Mouse (Mus musculus) liver, embryonic 13.5 days (tissue): ENCODE data around the gene Igf2bp2. TPM values are rescaled to one million over a fixed set of nuclear protein-coding genes. Genes with fewer than 3 reads are reported as not detected.

Experiments used
- ATAC-seq: fragments of 200-750 bp; cut with Nextera tagmentation; 2 replicates; pipeline ENCODE4 v1.8.0; 2017; ENCODE audit warnings: low read depth, mild to moderate bottlenecking, moderate number of reproducible peaks, moderate library complexity
- DNase-seq: peaks from one replicate; pipeline ENCODE4 v3.0.0; 2022
- H3K27ac ChIP-seq: fragments of 300-500 bp; sonication (generic); 2 replicates; pipeline ENCODE4 v1.5.1; 2015; ENCODE audit warnings: moderate library complexity, mild to moderate bottlenecking, inconsistent platforms
- H3K27me3 ChIP-seq: fragments of 300-500 bp; sonication (generic); 2 replicates; pipeline ENCODE4 v1.6.1; 2015; ENCODE audit warnings: mild to moderate bottlenecking, inconsistent platforms
- H3K36me3 ChIP-seq: fragments of 300-500 bp; sonication (generic); 2 replicates; pipeline ENCODE4 v1.6.1; 2015; ENCODE audit warnings: mild to moderate bottlenecking, inconsistent platforms
- H3K4me1 ChIP-seq: fragments of 300-500 bp; sonication (generic); replicated peaks from 2 replicates; pipeline ENCODE4 v1.6.1; 2015; ENCODE audit warnings: inconsistent platforms
- H3K4me2 ChIP-seq: fragments of 300-500 bp; sonication (generic); 2 replicates; pipeline ENCODE4 v1.6.1; 2015; ENCODE audit warnings: inconsistent platforms, mild to moderate bottlenecking, moderate library complexity
- H3K4me3 ChIP-seq: fragments of 300-500 bp; sonication (generic); replicated peaks from 2 replicates; pipeline ENCODE4 v1.5.1; 2015; ENCODE audit warnings: mild to moderate bottlenecking, inconsistent platforms
- H3K9ac ChIP-seq: fragments of 300-500 bp; sonication (generic); 2 replicates; pipeline ENCODE4 v1.6.1; 2015; ENCODE audit warnings: mild to moderate bottlenecking, inconsistent platforms
- H3K9me3 ChIP-seq: fragments of 300-500 bp; sonication (generic); replicated peaks from 2 replicates; pipeline ENCODE4 v1.6.1; 2016; ENCODE audit warnings: inconsistent platforms
- WGBS: fragments of 180-500 bp; shearing (Covaris S2); methylation state at CpG from one replicate; pipeline ENCODE4 v1.1.7; 2015; ENCODE audit not compliant: insufficient replicate concordance; 5-methylcytosine and 5-hydroxymethylcytosine counted together
- polyA plus RNA-seq: library from polyadenylated mRNA; unstranded; fragments of >200 nt; fragmentation: Nextera tagmentation; extraction: Ambion mirVana; gene quantifications from 2 replicates; pipeline ENCODE4 v1.2.1, GENCODE M21; 2015

The Igf2bp2 gene
- polyA plus RNA-seq, 1 experiment from 2014 or later: 12.1 TPM

DNA sequence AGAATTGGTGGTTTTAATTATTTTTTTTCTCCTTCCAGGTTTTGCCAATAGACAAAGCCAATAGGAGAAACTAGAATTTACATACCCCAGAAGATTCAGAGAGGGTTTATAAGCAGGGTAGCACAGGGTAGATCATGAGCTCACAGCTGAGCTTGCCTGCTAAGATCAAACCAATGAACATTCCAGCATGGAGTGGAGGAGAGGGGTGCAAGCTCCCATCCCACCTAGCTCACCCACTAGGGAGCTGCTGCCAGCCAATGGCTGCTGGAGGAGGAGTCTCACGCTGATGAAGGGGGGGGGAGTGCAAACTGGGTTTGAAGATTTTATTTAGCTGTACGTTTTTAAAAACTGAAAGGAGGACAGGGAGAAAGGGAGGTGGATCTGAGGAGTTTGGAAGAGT is 14.0 kb downstream of the Igf2bp2 start:
- Histone ChIP-seq H3K9me3 (no peaks in the 10 kb centered on the region), H3K4me2 (no peak overlapping the region), H3K27me3 (no peaks in the 10 kb centered on the region), H3K27ac (no peak overlapping the region), H3K9ac (no peak overlapping the region), H3K4me3 (no peak overlapping the region), H3K4me1 (peaks cover 12% of the 10 kb centered on the region; the same call in 1 of the 2 replicates), H3K36me3 (no peaks in the 10 kb centered on the region)
- no peak for ATAC-seq
- 60% methylated on average over 2 of the region's 2 CpGs for WGBS
- no peak for DNase-seq

DNA sequence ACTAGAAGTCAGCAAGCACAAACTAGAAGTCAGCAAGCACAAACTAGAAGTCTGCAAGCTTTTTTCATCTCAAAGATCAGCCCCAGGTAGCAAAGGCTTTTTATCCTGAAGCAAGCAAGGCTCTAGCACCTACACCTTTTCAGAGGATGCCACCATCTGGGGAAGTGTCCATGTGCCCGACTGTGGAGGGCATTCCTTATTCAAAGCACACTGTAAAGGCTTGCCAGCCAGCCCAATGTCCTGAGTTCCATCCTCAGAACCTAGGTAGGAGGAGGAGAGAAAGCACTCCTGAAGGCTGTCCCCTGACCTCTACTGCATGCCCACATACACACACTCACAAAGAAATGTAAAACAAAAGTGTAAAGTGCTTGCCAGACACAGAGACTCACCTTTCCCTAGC is 16.0 kb downstream of the Igf2bp2 start:
- 38% methylated on average over 1 of the region's 1 CpGs for WGBS

DNA sequence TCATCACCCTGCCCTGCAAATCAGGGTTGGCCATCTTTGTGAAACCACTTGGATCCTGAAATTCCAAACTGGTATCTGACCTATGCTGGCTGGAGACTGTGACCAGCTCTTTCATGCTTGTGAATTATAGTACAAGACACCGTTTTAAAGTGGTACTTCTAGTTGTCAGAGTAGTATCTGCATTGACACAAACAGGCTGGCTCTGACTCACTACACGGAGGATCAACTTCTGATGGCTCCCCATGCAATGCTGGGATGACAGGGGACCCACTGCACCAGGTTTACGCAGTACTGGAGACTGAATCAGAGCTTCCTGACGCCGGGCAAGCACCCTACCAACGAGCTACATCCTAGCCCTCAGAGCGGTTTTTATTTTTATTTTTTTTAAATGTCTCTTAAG is 17.0 kb downstream of the Igf2bp2 start:
- 69% methylated on average over 7 of the region's 7 CpGs for WGBS
- H3K36me3 ChIP-seq: no peaks in the 10 kb centered on the region
- no peak overlapping the region for H3K4me2 ChIP-seq
- ATAC-seq (no peak), DNase-seq (no peak)
- no peak overlapping the region for H3K4me3 ChIP-seq
- H3K27ac ChIP-seq: no peak overlapping the region
- H3K9me3 ChIP-seq: no peaks in the 10 kb centered on the region
- no peak overlapping the region for H3K9ac ChIP-seq
- H3K4me1 ChIP-seq: peaks cover 8% of the 10 kb centered on the region; the same call in 1 of the 2 replicates
- no peaks in the 10 kb centered on the region for H3K27me3 ChIP-seq

More for the DNA sequence above, 16.0 kb downstream of the Igf2bp2 start:
- Histone ChIP-seq H3K9ac (no peak overlapping the region), H3K27ac (no peak overlapping the region), H3K4me1 (peaks cover 10% of the 10 kb centered on the region; the same call in 1 of the 2 replicates), H3K27me3 (no peaks in the 10 kb centered on the region), H3K36me3 (no peaks in the 10 kb centered on the region), H3K4me2 (no peak overlapping the region), H3K9me3 (no peaks in the 10 kb centered on the region), H3K4me3 (no peak overlapping the region)
- DNase-seq (no peak), ATAC-seq (no peak)

DNA sequence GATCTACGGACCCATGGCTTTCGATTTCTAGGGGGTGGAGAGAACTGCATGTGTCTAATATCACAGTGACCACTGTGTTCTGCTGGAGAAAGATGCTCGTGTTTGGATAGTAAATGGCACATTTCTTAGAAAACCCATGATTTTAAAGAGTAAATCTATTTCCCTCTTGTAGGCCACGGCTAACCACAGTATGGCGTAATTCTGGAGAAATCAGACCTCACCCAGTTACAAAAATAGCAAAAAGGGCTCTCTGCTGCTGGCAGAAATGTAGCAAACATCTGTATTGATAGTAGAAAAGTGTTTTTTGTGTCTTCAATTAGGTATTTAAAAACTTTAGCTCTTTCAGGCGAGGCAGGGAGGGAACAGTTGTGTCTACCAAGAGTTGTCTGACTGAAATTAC is 18.6 kb downstream of the Igf2bp2 start:
- Histone ChIP-seq H3K4me1 (no peaks in the 10 kb centered on the region; the same call in 1 of the 2 replicates), H3K4me2 (no peak overlapping the region), H3K9me3 (no peaks in the 10 kb centered on the region), H3K4me3 (no peak overlapping the region), H3K27ac (no peak overlapping the region), H3K36me3 (no peaks in the 10 kb centered on the region), H3K9ac (no peak overlapping the region), H3K27me3 (no peaks in the 10 kb centered on the region)
- WGBS: 60% methylated on average over 6 of the region's 6 CpGs
- ATAC-seq: no peak
- no peak for DNase-seq

DNA sequence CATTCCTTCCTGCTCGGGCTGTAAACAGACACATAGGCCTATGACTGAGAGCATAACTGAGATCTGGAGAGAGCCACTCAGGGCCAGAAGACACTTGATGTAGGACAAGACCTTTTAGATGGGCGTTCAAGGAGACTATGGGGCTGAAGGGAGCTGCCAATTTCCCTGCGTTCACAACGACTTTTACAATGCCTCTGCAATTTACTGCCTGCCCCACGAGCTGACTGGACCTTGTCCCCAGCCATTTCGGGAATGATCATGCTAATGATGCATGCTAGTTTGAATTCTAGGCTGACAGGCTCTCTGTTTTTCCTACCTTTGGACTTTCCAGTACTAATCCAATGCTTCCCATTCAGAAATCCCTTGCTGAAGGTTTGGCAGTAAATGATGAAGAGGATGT is 22.2 kb downstream of the Igf2bp2 start:
- 62% methylated on average over 6 of the region's 6 CpGs for WGBS
- no peak overlapping the region for H3K4me2 ChIP-seq
- DNase-seq: no peak

DNA sequence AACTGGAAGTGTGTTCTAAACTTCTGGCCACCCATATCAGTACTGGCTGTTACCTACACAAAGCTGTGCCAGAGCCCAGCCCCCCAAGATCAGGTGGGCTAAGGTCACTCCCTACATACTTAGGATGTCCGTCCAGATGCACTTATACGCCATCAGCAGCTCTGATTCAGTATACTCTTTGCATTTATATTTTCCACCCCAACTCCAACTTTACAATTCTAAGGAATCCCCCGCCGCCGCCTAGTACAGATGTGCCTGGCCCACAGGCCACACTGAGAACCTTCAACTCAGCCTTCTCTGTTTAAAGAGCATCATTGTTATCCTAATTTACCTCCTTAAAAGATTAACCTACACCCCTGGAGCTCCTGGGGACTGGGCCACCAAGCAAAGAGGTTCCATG is 23.3 kb downstream of the Igf2bp2 start:
- ATAC-seq: no peak

More for the DNA sequence above, 22.2 kb downstream of the Igf2bp2 start:
- H3K27me3 ChIP-seq: no peaks in the 10 kb centered on the region
- H3K4me1 ChIP-seq: no peaks in the 10 kb centered on the region; the same call in 1 of the 2 replicates
- H3K9ac ChIP-seq: no peak overlapping the region
- no peaks in the 10 kb centered on the region for H3K36me3 ChIP-seq
- no peak overlapping the region for H3K4me3 ChIP-seq
- no peak for ATAC-seq
- no peaks in the 10 kb centered on the region for H3K9me3 ChIP-seq
- H3K27ac ChIP-seq: no peak overlapping the region

DNA sequence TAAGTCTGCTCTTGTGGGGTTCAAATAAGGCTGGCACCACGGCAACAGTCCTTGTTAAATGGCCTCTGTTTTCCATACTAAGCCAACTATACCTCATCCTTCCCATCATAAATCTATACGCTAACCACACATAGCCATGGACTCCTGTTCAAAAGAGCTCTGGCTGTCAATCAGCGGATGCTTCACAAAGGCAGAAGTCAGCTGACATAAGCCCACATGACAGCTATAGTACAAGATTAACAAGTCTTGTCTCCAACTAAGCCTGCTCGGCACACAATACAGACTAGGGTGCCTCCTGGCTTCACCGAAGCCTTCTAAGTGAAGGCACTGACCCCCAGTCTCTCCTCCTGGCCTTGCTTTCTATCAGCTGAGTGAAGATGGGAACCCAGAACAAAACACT is 26.9 kb downstream of the Igf2bp2 start:
- H3K9ac ChIP-seq: no peak overlapping the region
- H3K36me3 ChIP-seq: no peaks in the 10 kb centered on the region
- DNase-seq: no peak
- no peak overlapping the region for H3K4me3 ChIP-seq
- H3K9me3 ChIP-seq: no peaks in the 10 kb centered on the region
- 76% methylated on average over 5 of the region's 5 CpGs for WGBS
- no peak for ATAC-seq
- H3K27me3 ChIP-seq: no peaks in the 10 kb centered on the region
- no peaks in the 10 kb centered on the region for H3K4me1 ChIP-seq
- H3K4me2 ChIP-seq: no peak overlapping the region
- no peak overlapping the region for H3K27ac ChIP-seq

More for the DNA sequence above, 23.3 kb downstream of the Igf2bp2 start:
- H3K4me1 ChIP-seq: no peaks in the 10 kb centered on the region; the same call in 1 of the 2 replicates
- no peak for DNase-seq
- H3K4me3 ChIP-seq: no peak overlapping the region
- no peaks in the 10 kb centered on the region for H3K27me3 ChIP-seq
- H3K9ac ChIP-seq: no peak overlapping the region
- no peak overlapping the region for H3K27ac ChIP-seq
- no peaks in the 10 kb centered on the region for H3K9me3 ChIP-seq
- WGBS: 75% methylated on average over 5 of the region's 5 CpGs
- H3K36me3 ChIP-seq: no peaks in the 10 kb centered on the region
- H3K4me2 ChIP-seq: no peak overlapping the region

DNA sequence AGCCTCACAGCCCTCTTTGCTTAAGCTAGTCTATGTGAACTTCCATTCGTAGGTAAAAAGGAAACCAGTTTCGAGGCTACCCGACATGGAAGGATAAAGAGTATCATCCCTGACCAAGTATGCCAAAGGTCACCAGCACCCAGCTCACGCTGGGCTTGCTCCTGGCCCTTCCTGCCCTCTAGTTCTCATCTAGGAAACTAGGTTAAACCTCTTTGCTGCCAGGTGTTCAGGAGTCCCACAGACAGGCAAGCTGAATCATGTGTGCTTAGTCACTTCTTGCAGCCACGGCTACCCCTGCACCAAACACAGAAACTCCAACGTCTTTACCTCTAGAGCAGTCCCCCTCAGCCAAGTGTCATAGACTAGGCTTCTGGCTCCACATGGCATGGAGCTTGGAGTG is 31.8 kb downstream of the Igf2bp2 start:
- WGBS: 47% methylated on average over 6 of the region's 6 CpGs
- no peak overlapping the region for H3K27ac ChIP-seq

DNA sequence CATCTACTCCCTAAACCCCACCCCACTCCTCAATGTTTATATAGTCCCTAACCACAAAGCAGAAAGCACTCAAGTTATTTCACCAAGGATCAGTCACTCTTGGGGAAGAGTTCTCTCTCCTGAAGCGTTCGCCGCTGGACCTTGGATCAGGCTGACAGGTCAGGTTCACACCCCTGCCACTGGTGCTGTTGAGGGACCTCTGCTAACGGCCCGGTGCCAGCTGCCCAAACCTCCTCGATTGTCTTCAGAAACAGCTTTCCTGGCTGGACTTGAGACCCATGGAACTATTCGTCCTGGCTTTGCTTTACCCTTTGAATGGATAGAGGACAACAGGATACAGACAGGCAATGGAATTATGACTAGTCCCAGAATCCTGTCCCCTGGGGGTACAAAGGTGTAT is 33.6 kb downstream of the Igf2bp2 start:
- no peaks in the 10 kb centered on the region; the same call in 1 of the 2 replicates for H3K9me3 ChIP-seq
- WGBS: 75% methylated on average over 7 of the region's 7 CpGs
- no peak overlapping the region for H3K4me2 ChIP-seq
- H3K4me3 ChIP-seq: no peak overlapping the region
- ATAC-seq: no peak
- no peak overlapping the region for H3K9ac ChIP-seq
- H3K27ac ChIP-seq: no peak overlapping the region
- no peak for DNase-seq
- no peaks in the 10 kb centered on the region for H3K27me3 ChIP-seq
- H3K4me1 ChIP-seq: no peaks in the 10 kb centered on the region
- H3K36me3 ChIP-seq: no peaks in the 10 kb centered on the region

More for the DNA sequence above, 31.8 kb downstream of the Igf2bp2 start:
- Histone ChIP-seq H3K9me3 (no peaks in the 10 kb centered on the region; the same call in 1 of the 2 replicates), H3K9ac (no peak overlapping the region), H3K4me1 (no peaks in the 10 kb centered on the region), H3K36me3 (no peaks in the 10 kb centered on the region), H3K27me3 (no peaks in the 10 kb centered on the region), H3K4me3 (no peak overlapping the region), H3K4me2 (no peak overlapping the region)
- ATAC-seq: no peak
- no peak for DNase-seq

DNA sequence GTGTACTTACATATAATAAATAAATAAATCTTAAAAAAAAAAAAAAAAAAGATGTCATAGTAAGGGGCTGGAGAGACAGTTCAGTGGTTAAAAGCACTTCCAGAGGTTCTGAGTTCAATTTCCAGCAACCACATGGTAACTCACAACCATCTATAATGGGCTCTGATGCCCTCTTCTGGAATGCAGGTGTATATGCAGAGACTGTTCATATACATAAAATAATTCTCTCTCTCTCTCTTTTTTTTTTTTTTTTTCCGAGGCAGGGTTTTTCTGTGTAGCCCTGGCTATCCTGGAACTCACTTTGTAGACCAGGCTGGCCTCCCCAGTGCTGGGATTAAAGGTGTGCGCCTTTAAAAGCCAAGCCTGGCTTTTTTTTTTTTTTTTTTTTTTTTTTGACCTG is 34.5 kb downstream of the Igf2bp2 start:
- Histone ChIP-seq H3K4me1 (no peaks in the 10 kb centered on the region), H3K4me3 (no peak overlapping the region), H3K4me2 (no peak overlapping the region), H3K36me3 (no peaks in the 10 kb centered on the region), H3K9ac (no peak overlapping the region), H3K27ac (no peak overlapping the region), H3K9me3 (no peaks in the 10 kb centered on the region; the same call in 1 of the 2 replicates), H3K27me3 (no peaks in the 10 kb centered on the region)
- DNase-seq (no peak), ATAC-seq (no peak)
- WGBS: 71% methylated on average over 2 of the region's 2 CpGs

DNA sequence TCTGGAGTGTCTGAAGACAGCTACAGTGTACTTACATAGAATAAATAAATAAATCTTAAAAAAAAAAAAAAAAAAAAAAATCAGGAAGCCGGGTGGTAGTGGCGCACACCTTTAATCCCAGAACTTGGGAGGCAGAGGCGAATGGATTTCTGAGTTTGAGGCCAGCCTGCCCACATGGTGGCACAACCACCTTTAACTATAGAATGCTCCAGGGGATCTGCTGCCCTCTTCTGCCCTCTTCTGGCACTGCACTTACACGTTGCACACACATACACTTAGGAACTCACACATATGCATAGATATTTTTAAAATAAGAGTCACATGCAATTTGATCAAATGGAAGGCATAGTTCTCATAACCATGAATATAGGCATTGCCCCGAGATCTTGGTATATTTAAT is 35.3 kb downstream of the Igf2bp2 start:
- no peak for DNase-seq
- H3K4me3 ChIP-seq: no peak overlapping the region
- ATAC-seq: no peak
- no peak overlapping the region for H3K4me2 ChIP-seq
- H3K9ac ChIP-seq: no peak overlapping the region
- no peaks in the 10 kb centered on the region; the same call in 1 of the 2 replicates for H3K9me3 ChIP-seq
- no peaks in the 10 kb centered on the region for H3K36me3 ChIP-seq
- 78% methylated on average over 5 of the region's 5 CpGs for WGBS
- no peak overlapping the region for H3K27ac ChIP-seq
- H3K27me3 ChIP-seq: no peaks in the 10 kb centered on the region
- H3K4me1 ChIP-seq: no peaks in the 10 kb centered on the region

DNA sequence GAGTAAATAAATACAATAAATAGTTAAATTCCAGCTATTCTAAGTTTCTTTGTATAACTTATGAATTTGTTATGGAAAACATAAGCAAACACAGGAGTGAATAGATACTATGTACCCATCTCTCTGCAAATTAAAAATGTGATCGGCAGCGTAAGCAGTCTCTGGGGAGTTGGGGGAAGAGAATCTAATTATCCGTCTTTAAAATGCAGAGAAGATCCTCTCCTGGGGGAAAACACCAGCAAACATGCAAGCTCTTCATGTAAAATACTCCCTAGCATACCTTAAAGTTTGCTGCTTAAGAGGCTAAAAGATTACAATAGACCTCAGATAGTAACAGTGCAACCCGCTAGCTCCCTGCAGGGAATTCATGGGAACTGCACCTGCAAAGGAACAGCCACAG is 36.2 kb downstream of the Igf2bp2 start:
- Histone ChIP-seq H3K9ac (no peak overlapping the region), H3K27ac (no peak overlapping the region), H3K4me2 (no peak overlapping the region), H3K9me3 (no peaks in the 10 kb centered on the region; the same call in 1 of the 2 replicates), H3K4me3 (no peak overlapping the region), H3K4me1 (no peaks in the 10 kb centered on the region), H3K36me3 (no peaks in the 10 kb centered on the region), H3K27me3 (no peaks in the 10 kb centered on the region)
- WGBS: 83% methylated on average over 4 of the region's 4 CpGs
- ATAC-seq (no peak), DNase-seq (no peak)
